Mouse (Mus musculus) midbrain, embryonic 11.5 days (tissue): ENCODE results near the gene Tbx10. TPM values are rescaled to one million over a fixed set of nuclear protein-coding genes. Genes with fewer than 3 reads are reported as not detected.
"Not testable (repeated sequence)": the region's sequence is repeated elsewhere in the genome, so short reads cannot be mapped to it uniquely, and the experiment has no call there.

ENCODE experiments used
- ATAC-seq: fragments of 200-750 bp; cut with Nextera tagmentation; 2 replicates; pipeline ENCODE4 v1.8.0; 2017; ENCODE audit warnings: moderate TSS enrichment, moderate library complexity; ENCODE audit not compliant: low FRiP score
- DNase-seq: peaks from one replicate; pipeline ENCODE4 v3.0.0; 2015; ENCODE audit warnings: low spot score; ENCODE audit errors: missing footprints
- H3K27ac ChIP-seq: fragments of 300-500 bp; sonication (generic); 2 replicates; pipeline ENCODE4 v1.5.1; 2014; ENCODE audit warnings: low read depth, low read length
- H3K27me3 ChIP-seq: fragments of 300-500 bp; sonication (generic); 2 replicates; pipeline ENCODE4 v1.6.1; 2014; ENCODE audit warnings: mild to moderate bottlenecking, low read length, moderate library complexity, mixed read lengths; ENCODE audit not compliant: control insufficient read depth, insufficient read depth
- H3K36me3 ChIP-seq: fragments of 300-500 bp; sonication (generic); 2 replicates; pipeline ENCODE4 v1.6.1; 2014; ENCODE audit warnings: mild to moderate bottlenecking, low read length, moderate library complexity, mixed read lengths; ENCODE audit not compliant: control insufficient read depth, insufficient read depth
- H3K4me1 ChIP-seq: fragments of 300-500 bp; sonication (generic); 2 replicates; pipeline ENCODE4 v1.6.1; 2014; ENCODE audit warnings: low read length; ENCODE audit not compliant: control insufficient read depth, insufficient read depth
- H3K4me2 ChIP-seq: fragments of 300-500 bp; sonication (generic); 2 replicates; pipeline ENCODE4 v1.6.1; 2014; ENCODE audit warnings: mild to moderate bottlenecking, moderate library complexity
- H3K4me3 ChIP-seq: fragments of 300-500 bp; sonication (generic); 2 replicates; pipeline ENCODE4 v1.5.1; 2014; ENCODE audit warnings: low read depth, low read length
- H3K9ac ChIP-seq: fragments of 300-500 bp; sonication (generic); 2 replicates; pipeline ENCODE4 v1.6.1; 2014; ENCODE audit warnings: low read length
- H3K9me3 ChIP-seq: fragments of 300-500 bp; sonication (generic); 2 replicates; pipeline ENCODE4 v1.6.1; 2016; ENCODE audit warnings: low read length; ENCODE audit not compliant: control insufficient read depth
- WGBS: fragments of 180-500 bp; shearing (Covaris S2); extraction: QIAGEN DNeasy Blood & Tissue Kit; methylation state at CpG from one replicate; pipeline ENCODE4 v1.1.7; 2014; 5-methylcytosine and 5-hydroxymethylcytosine counted together
- polyA plus RNA-seq: library from polyadenylated mRNA; unstranded; fragments of >200 nt; fragmentation: Nextera tagmentation; extraction: Ambion mirVana; gene quantifications from 2 replicates; pipeline ENCODE4 v1.2.1, GENCODE M21; 2014

Gene Tbx10
- polyA plus RNA-seq, 1 experiment from 2014 or later = not detected

DNA sequence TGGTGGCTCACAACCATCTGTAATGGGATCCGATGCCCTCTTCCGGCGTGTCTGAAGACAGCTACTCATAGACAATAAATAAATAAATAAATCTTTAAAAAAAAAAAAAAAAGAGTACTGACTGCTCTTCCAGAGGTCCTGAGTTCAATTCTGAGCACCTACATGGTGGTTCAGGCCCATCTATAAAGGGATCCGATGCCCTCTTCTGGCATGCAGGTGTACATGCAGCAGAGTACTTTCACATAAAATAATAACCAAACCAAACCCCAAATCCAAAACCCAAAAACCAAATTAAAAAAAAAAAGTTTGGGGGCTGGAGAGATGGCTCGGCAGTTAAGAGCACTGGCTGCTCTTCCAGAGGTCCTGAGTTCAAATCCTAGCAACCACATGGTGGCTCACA, 56.5 kb downstream of the Tbx10 start:
- not testable (repeated sequence) for H3K4me2 ChIP-seq, H3K4me1 ChIP-seq, ATAC-seq, H3K4me3 ChIP-seq, H3K36me3 ChIP-seq, H3K9me3 ChIP-seq, H3K27me3 ChIP-seq, H3K27ac ChIP-seq, H3K9ac ChIP-seq
- peak; percentile 10 for DNase-seq
- WGBS = 85% methylated on average over 5 of the region's 5 CpGs

Other genes with a start within 250 kb of the Tbx10 start
- 40.3 and 45.1 TPM in 2 replicates for gene Kmt5b, start 225.3 kb upstream of the Tbx10 start, polyA plus RNA-seq
- 50.5 and 53.0 TPM in 2 replicates for gene Chka, start 141.0 kb upstream of the Tbx10 start, polyA plus RNA-seq
- gene Tcirg1, start 85.6 kb upstream of the Tbx10 start, polyA plus RNA-seq = 7.7 and 8.9 TPM in 2 replicates
- gene Ndufs8, start 80.0 kb upstream of the Tbx10 start, polyA plus RNA-seq = 209 and 235 TPM in 2 replicates
- gene Aldh3b1, start 62.9 kb upstream of the Tbx10 start, polyA plus RNA-seq = 0.67 and 0.99 TPM in 2 replicates
- 5.9 and 7.1 TPM in 2 replicates for gene Unc93b1, start 57.6 kb upstream of the Tbx10 start, polyA plus RNA-seq
- gene Aldh3b3, start 34.1 kb upstream of the Tbx10 start, polyA plus RNA-seq = not detected in 2 replicates
- gene Aldh3b2, start 20.4 kb upstream of the Tbx10 start, polyA plus RNA-seq = 0.44 and 0.50 TPM in 2 replicates
- 1.0 and 1.6 TPM in 2 replicates for gene Acy3, start 6.2 kb upstream of the Tbx10 start, polyA plus RNA-seq
- 14.0 and 15.1 TPM in 2 replicates for gene Nudt8, start 7.8 kb downstream of the Tbx10 start, polyA plus RNA-seq
- 0.87 and 1.5 TPM in 2 replicates for gene Gm49405, start 7.9 kb downstream of the Tbx10 start, polyA plus RNA-seq
- 1.5 TPM in 2 replicates for gene Doc2g, start 10.6 kb downstream of the Tbx10 start, polyA plus RNA-seq
- gene Ndufv1, start 20.1 kb downstream of the Tbx10 start, polyA plus RNA-seq = 180 TPM in 2 replicates
- gene Gstp1, start 45.2 kb downstream of the Tbx10 start, polyA plus RNA-seq = 337 and 342 TPM in 2 replicates
- 1.1 and 3.8 TPM in 2 replicates for gene Gstp2, start 53.3 kb downstream of the Tbx10 start, polyA plus RNA-seq
- not detected in 2 replicates for gene Gstp3, start 66.8 kb downstream of the Tbx10 start, polyA plus RNA-seq
- gene Cabp2, start 88.8 kb downstream of the Tbx10 start, polyA plus RNA-seq = not detected in 2 replicates
- gene Cdk2ap2, start 104.4 kb downstream of the Tbx10 start, polyA plus RNA-seq = 60.8 and 73.5 TPM in 2 replicates
- 11.2 and 11.3 TPM in 2 replicates for gene Pitpnm1, start 107.2 kb downstream of the Tbx10 start, polyA plus RNA-seq
- 54.9 and 58.9 TPM in 2 replicates for gene Aip, start 133.1 kb downstream of the Tbx10 start, polyA plus RNA-seq
- gene Gpr152, start 147.0 kb downstream of the Tbx10 start, polyA plus RNA-seq = not detected in 2 replicates
- 0.11 TPM in 1 of 2 replicates, not detected in the other for gene Cabp4, start 151.3 kb downstream of the Tbx10 start, polyA plus RNA-seq
- gene Coro1b, start 155.9 kb downstream of the Tbx10 start, polyA plus RNA-seq = 105 and 127 TPM in 2 replicates
- 0.75 and 1.7 TPM in 2 replicates for gene Ptprcap, start 160.9 kb downstream of the Tbx10 start, polyA plus RNA-seq
- gene Rps6kb2, start 170.6 kb downstream of the Tbx10 start, polyA plus RNA-seq = 35.4 and 46.8 TPM in 2 replicates
- gene Carns1, start 182.7 kb downstream of the Tbx10 start, polyA plus RNA-seq = 2.5 and 2.9 TPM in 2 replicates
- gene Tbc1d10c, start 198.5 kb downstream of the Tbx10 start, polyA plus RNA-seq = 0.29 and 1.5 TPM in 2 replicates
- 874 and 929 TPM in 2 replicates for gene Ppp1ca, start 199.3 kb downstream of the Tbx10 start, polyA plus RNA-seq
- gene Rad9a, start 208.9 kb downstream of the Tbx10 start, polyA plus RNA-seq = 42.4 and 43.5 TPM in 2 replicates
- 0.31 and 0.32 TPM in 2 replicates for gene Clcf1, start 221.5 kb downstream of the Tbx10 start, polyA plus RNA-seq
- not detected in 2 replicates for gene AC109138.7, start 221.6 kb downstream of the Tbx10 start, polyA plus RNA-seq
- gene Pold4, start 239.1 kb downstream of the Tbx10 start, polyA plus RNA-seq = 12.2 and 12.6 TPM in 2 replicates